Mouse (Mus musculus): ENCODE measurements around the gene Spint4. TPM values are rescaled to one million over a fixed set of nuclear protein-coding genes. Genes with fewer than 3 reads are reported as not detected.
A peak's percentile ranks its signal among the peaks of the same experiment; 100 is the strongest.

The Spint4 gene
- polyA plus RNA-seq (2012; rRNA removed) = not detected in 2 replicates

DNA sequence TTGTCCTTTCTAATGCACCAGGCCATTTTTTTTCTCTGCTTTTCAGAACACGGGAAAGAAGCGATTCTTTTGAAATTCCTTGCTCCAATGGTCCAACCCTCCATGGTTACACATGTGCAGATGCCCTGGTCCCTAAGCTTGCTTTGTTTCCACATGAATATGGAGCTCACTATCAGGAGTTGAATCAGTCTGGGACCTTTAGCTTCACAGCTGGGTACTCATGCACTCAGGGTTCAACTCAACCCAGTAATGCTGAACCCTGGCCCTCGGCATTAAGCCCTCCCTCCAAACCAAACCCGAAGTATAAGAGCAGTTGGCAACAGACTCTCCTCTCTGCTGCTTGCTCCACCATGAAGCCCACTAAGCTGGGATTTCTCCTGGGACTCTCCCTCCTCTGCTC is at the start of gene Spint4:
TSS of gene Spint4 (plus strand) at position 301 of the 400 bp plus-strand sequence.
- no peak within 1 kb of the TSS for H3K4me3 ChIP-seq (ENCODE audit: extremely low read depth, insufficient read depth, insufficient read length)
- H3K27ac ChIP-seq (ENCODE audit: insufficient read depth, low read length) = no peak within 1 kb of the TSS
- H3K27me3 ChIP-seq (ENCODE audit: control insufficient read depth, insufficient read depth, low read length) = no peaks in the 10 kb centered on the region
- H3K36me3 ChIP-seq (ENCODE audit: control insufficient read depth, insufficient read depth, low read length) = no peaks in the 10 kb centered on the region
- TF ChIP-seq CTCF (IDR thresholded peaks at IDR 0.05; ENCODE audit: extremely low read depth, insufficient read depth, insufficient read length, insufficient replicate concordance) (no peak), POLR2A (IDR thresholded peaks at IDR 0.05; ENCODE audit: low read depth, low read length) (no peak)
- DNase-seq (ENCODE audit: low read depth in 1 of 2, low spot score in 2 of 2) = no peak
- WGBS = 82% methylated on average over 4 of the region's 4 CpGs
- no peaks in the 10 kb centered on the region for H3K4me1 ChIP-seq (ENCODE audit: control insufficient read depth, insufficient read depth, insufficient read length)

DNA sequence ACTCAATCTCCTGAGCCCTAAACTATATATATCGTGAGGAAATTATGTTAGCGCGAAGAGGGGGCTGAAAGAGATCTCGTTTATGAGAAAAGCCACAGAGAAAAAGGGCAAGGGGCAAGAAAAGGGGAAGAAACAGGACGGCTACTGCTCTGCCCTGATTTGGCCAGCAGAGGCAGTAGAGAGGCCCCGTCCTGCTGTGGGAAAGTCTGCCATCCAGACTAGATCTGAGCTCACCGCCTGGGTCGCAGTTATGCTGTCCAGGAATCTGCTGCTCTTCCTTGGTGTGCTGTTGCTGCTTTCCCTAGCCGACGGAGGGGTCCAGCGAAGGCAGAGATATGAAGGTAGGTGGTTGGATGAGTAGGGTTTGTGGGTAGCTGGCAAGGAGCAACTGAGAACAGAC is 42.4 kb upstream of the Spint4 start, which contains the start of gene Wfdc10:
TSS of gene Wfdc10 (plus strand) at position 189 of the 400 bp plus-strand sequence.
- no peaks in the 10 kb centered on the region for H3K4me1 ChIP-seq (ENCODE audit: control insufficient read depth, insufficient read depth, insufficient read length)
- 19% methylated on average over 11 of the region's 11 CpGs for WGBS
- DNase-seq (ENCODE audit: low read depth in 1 of 2, low spot score in 2 of 2) = peak in 1 of 2 experiments; percentile 51
- H3K27ac ChIP-seq (ENCODE audit: insufficient read depth, low read length) = no peak within 1 kb of the TSS
- TF ChIP-seq POLR2A (IDR thresholded peaks at IDR 0.05; ENCODE audit: low read depth, low read length) (no peak), CTCF (IDR thresholded peaks at IDR 0.05; ENCODE audit: extremely low read depth, insufficient read depth, insufficient read length, insufficient replicate concordance) (peak; percentile 77; the same call in 1 of the 2 replicates)
- no peaks in the 10 kb centered on the region for H3K36me3 ChIP-seq (ENCODE audit: control insufficient read depth, insufficient read depth, low read length)
- no peak within 1 kb of the TSS for H3K4me3 ChIP-seq (ENCODE audit: extremely low read depth, insufficient read depth, insufficient read length)
- no peaks in the 10 kb centered on the region for H3K27me3 ChIP-seq (ENCODE audit: control insufficient read depth, insufficient read depth, low read length)

DNA sequence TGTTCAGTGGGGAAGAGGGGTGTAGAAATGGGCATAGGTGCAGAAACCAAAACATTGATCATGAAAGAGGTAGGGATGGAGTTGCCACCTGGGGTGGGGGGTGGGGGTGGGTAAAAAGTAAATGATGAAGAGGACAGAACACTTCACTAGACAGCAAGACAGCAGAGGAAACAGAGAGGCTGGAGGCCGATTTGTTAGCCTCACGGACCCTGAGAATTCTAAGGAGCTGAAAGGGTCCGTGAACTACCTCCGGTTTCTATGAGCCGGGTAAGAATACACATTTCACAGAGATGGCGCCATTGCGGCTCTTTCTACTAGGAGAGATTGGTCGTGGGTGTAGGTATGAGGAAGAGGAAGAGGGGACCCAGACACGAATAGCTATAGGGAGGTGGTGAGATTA is 41.8 kb upstream of the Spint4 start, which contains the start of gene Wfdc9:
TSS of gene Wfdc9 (minus strand) at position 101 of the 400 bp plus-strand sequence.
- Histone ChIP-seq H3K27ac (ENCODE audit: insufficient read depth, low read length) (no peak within 1 kb of the TSS), H3K27me3 (ENCODE audit: control insufficient read depth, insufficient read depth, low read length) (no peaks in the 10 kb centered on the region), H3K36me3 (ENCODE audit: control insufficient read depth, insufficient read depth, low read length) (no peaks in the 10 kb centered on the region), H3K4me3 (ENCODE audit: extremely low read depth, insufficient read depth, insufficient read length) (no peak within 1 kb of the TSS), H3K4me1 (ENCODE audit: control insufficient read depth, insufficient read depth, insufficient read length) (no peaks in the 10 kb centered on the region)
- TF ChIP-seq CTCF (IDR thresholded peaks at IDR 0.05; ENCODE audit: extremely low read depth, insufficient read depth, insufficient read length, insufficient replicate concordance) = no peak
- TF ChIP-seq POLR2A (IDR thresholded peaks at IDR 0.05; ENCODE audit: low read depth, low read length) = no peak
- DNase-seq (ENCODE audit: low read depth in 1 of 2, low spot score in 2 of 2) = no peak
- 76% methylated on average over 9 of the region's 9 CpGs for WGBS

DNA sequence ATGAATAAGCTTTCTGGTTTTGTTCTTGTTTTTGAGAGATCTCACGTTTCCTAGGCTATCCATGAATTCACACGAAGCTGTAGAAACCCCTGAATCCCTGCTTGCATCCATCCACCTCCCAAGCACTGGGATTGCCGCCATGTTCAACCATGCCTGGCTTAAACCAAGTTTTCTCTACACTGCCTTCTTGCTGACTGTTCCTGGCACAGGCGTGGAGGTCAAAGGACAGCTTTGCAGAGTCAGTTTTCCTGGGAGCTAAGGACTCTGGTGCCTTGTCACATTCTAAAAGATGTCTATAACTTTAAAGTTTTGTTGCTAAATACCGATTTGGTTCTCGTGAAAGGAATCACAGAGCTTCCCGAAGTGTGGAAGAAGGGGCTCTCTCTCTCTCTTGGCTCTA is 33.5 kb upstream of the Spint4 start:
- Histone ChIP-seq H3K27ac (ENCODE audit: insufficient read depth, low read length) (no peak overlapping the region), H3K27me3 (ENCODE audit: control insufficient read depth, insufficient read depth, low read length) (no peaks in the 10 kb centered on the region), H3K4me3 (ENCODE audit: extremely low read depth, insufficient read depth, insufficient read length) (no peak overlapping the region), H3K36me3 (ENCODE audit: control insufficient read depth, insufficient read depth, low read length) (no peaks in the 10 kb centered on the region), H3K4me1 (ENCODE audit: control insufficient read depth, insufficient read depth, insufficient read length) (no peaks in the 10 kb centered on the region)
- TF ChIP-seq CTCF (IDR thresholded peaks at IDR 0.05; ENCODE audit: extremely low read depth, insufficient read depth, insufficient read length, insufficient replicate concordance) = no peak
- no peak for TF ChIP-seq POLR2A (IDR thresholded peaks at IDR 0.05; ENCODE audit: low read depth, low read length)
- no peak for DNase-seq (ENCODE audit: low read depth in 1 of 2, low spot score in 2 of 2)
- WGBS = 85% methylated on average over 7 of the region's 7 CpGs

DNA sequence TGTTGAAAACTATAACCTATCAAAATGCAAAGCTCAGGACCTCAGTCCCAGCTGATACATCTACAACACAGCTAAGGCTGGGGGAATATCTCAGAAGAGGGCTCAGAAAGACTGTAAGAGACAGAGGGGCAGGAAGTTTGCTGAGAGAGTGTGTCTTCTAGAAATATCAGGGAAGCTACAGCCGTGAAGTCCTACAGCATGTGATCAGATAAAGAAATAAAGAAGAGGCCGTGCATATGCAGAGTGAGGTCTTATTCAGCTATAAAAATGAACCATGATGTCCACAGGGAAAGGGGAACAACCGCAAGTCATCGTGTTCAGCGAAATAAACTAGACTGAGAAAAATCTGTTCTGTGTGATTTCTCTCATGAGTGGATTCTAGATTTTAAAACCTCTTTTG is 28.0 kb upstream of the Spint4 start:
- Histone ChIP-seq H3K4me1 (ENCODE audit: control insufficient read depth, insufficient read depth, insufficient read length) (no peaks in the 10 kb centered on the region), H3K4me3 (ENCODE audit: extremely low read depth, insufficient read depth, insufficient read length) (no peak overlapping the region), H3K36me3 (ENCODE audit: control insufficient read depth, insufficient read depth, low read length) (no peaks in the 10 kb centered on the region), H3K27ac (ENCODE audit: insufficient read depth, low read length) (no peak overlapping the region), H3K27me3 (ENCODE audit: control insufficient read depth, insufficient read depth, low read length) (no peaks in the 10 kb centered on the region)
- no peak for TF ChIP-seq CTCF (IDR thresholded peaks at IDR 0.05; ENCODE audit: extremely low read depth, insufficient read depth, insufficient read length, insufficient replicate concordance)
- no peak for TF ChIP-seq POLR2A (IDR thresholded peaks at IDR 0.05; ENCODE audit: low read depth, low read length)
- DNase-seq (ENCODE audit: low read depth in 1 of 2, low spot score in 2 of 2) = no peak
- WGBS = 69% methylated on average over 5 of the region's 5 CpGs

DNA sequence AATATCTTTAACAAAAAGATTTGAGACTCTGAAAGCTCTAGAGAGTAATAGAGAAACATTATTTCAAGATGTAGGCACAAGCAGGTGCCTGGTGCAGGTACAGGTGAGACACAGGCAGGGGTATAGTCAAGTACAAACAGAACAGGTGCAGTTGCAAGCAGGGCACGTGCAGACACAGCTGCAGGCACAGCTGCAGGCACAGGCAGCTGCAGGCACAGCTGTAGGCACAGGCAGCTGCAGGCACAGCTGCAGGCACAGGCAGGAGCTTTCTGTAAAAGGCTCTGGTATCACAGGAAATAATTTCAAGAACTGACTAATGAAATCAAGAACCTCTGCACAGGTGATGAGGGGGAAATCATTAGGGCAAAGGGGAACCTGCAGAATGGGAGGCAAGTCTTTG is 27.4 kb upstream of the Spint4 start:
- H3K27ac ChIP-seq (ENCODE audit: insufficient read depth, low read length) = no peak overlapping the region

DNA sequence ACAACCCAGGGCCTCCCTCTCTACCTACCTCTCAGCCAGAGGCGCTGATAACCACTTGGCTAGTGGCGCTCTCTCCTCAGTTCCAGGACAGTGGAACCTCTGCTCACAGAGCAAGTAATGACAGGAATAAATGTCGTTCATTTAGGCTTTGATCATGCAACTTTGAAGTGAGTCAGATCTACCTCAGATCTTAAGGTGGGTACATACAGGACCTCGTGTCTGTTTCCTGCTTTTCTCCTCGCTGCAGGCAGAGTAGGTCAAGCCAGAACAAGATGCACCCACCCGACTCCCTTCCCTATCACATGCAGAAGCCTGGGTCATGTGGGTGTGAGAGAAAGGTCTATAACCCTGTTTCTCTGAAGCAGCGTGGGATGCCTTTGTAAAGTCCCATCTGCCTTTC is 24.3 kb upstream of the Spint4 start, which contains the start of gene Wfdc11:
TSS of gene Wfdc11 (minus strand) at position 101 of the 400 bp plus-strand sequence.
- 67% methylated on average over 7 of the region's 7 CpGs for WGBS
- no peaks in the 10 kb centered on the region for H3K36me3 ChIP-seq (ENCODE audit: control insufficient read depth, insufficient read depth, low read length)
- DNase-seq (ENCODE audit: low read depth in 1 of 2, low spot score in 2 of 2) = no peak

More for the DNA sequence above, 27.4 kb upstream of the Spint4 start:
- TF ChIP-seq POLR2A (IDR thresholded peaks at IDR 0.05; ENCODE audit: low read depth, low read length) (no peak), CTCF (IDR thresholded peaks at IDR 0.05; ENCODE audit: extremely low read depth, insufficient read depth, insufficient read length, insufficient replicate concordance) (no peak)
- DNase-seq (ENCODE audit: low read depth in 1 of 2, low spot score in 2 of 2) = no peak
- 21% methylated on average over 1 of the region's 1 CpGs for WGBS
- Histone ChIP-seq H3K4me3 (ENCODE audit: extremely low read depth, insufficient read depth, insufficient read length) (no peak overlapping the region), H3K4me1 (ENCODE audit: control insufficient read depth, insufficient read depth, insufficient read length) (no peaks in the 10 kb centered on the region), H3K36me3 (ENCODE audit: control insufficient read depth, insufficient read depth, low read length) (no peaks in the 10 kb centered on the region), H3K27me3 (ENCODE audit: control insufficient read depth, insufficient read depth, low read length) (no peaks in the 10 kb centered on the region)

More for the DNA sequence above, 24.3 kb upstream of the Spint4 start, which contains the start of gene Wfdc11:
- Histone ChIP-seq H3K27ac (ENCODE audit: insufficient read depth, low read length) (no peak within 1 kb of the TSS), H3K4me3 (ENCODE audit: extremely low read depth, insufficient read depth, insufficient read length) (no peak within 1 kb of the TSS), H3K27me3 (ENCODE audit: control insufficient read depth, insufficient read depth, low read length) (no peaks in the 10 kb centered on the region), H3K4me1 (ENCODE audit: control insufficient read depth, insufficient read depth, insufficient read length) (no peaks in the 10 kb centered on the region)
- TF ChIP-seq POLR2A (IDR thresholded peaks at IDR 0.05; ENCODE audit: low read depth, low read length) (no peak), CTCF (IDR thresholded peaks at IDR 0.05; ENCODE audit: extremely low read depth, insufficient read depth, insufficient read length, insufficient replicate concordance) (no peak)

All from spleen, adult 2 months (tissue).